Mouse (Mus musculus): ENCODE data around the gene Olfr596. TPM values are rescaled to one million over a fixed set of nuclear protein-coding genes. Genes with fewer than 3 reads are reported as not detected.
"Not testable (repeated sequence)": the region's sequence is repeated elsewhere in the genome, so short reads cannot be mapped to it uniquely, and the experiment has no call there.

The Olfr596 gene
- polyA plus RNA-seq (2015; fragmentation: Nextera tagmentation; extraction: Ambion mirVana): not detected in 2 replicates

DNA sequence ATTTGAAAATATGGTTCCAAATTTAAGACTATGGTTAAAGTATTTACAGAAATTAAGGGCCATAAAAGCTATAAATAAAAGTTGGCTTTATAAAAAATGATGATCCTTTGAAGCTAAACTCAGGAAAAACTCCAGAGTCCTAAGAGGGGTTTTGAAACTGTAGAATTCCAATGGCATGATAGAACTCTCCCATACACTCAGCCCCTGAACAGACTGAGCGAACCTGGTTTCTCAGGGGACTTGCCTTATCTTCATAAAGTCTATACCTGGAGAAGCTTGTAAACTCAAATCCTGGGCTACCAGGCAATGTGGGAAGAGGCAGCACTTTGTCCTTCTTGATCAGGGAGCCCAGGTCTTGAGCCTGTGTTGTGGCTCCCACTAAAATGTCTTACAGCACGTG is at the start of gene Olfr596:
TSS of gene Olfr596 (plus strand) at position 301 of the 400 bp plus-strand sequence.
- H3K27ac ChIP-seq; H3K4me1 ChIP-seq (replicated peaks); ATAC-seq (replicated peaks; ENCODE audit: insufficient number of reproducible peaks, insufficient read depth, low FRiP score, low read depth); H3K9me3 ChIP-seq (replicated peaks); H3K9ac ChIP-seq; H3K36me3 ChIP-seq; H3K27me3 ChIP-seq; H3K4me2 ChIP-seq; H3K4me3 ChIP-seq: not testable (repeated sequence)
- WGBS: 81% methylated on average over 2 of the region's 2 CpGs

DNA sequence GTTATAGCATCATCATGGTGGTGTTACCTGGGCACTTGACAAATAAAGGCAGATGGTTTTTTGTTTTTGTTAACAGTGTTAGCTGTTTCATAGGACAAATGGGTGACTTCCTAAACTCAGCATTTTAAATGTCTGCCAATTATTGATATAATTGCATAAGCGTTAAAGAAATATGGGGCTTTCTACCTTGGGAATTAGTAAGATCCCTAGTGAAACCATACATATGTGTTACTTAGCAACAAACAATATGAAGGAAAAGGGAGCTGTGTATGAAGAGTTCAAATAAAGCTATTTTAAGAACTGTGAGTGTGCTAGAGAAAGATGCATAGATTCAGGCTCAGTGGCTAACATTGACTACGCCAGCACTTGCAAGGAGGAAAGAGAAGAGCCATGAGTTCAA is 10.6 kb downstream of the Olfr596 start, which contains the start of gene Olfr597:
TSS of gene Olfr597 (plus strand) at position 301 of the 400 bp plus-strand sequence.
- H3K9me3 ChIP-seq (replicated peaks); H3K27me3 ChIP-seq; ATAC-seq (replicated peaks; ENCODE audit: insufficient number of reproducible peaks, insufficient read depth, low FRiP score, low read depth); H3K4me3 ChIP-seq; H3K4me2 ChIP-seq; H3K27ac ChIP-seq; H3K9ac ChIP-seq; H3K4me1 ChIP-seq (replicated peaks); H3K36me3 ChIP-seq: not testable (repeated sequence)
- WGBS: 85% methylated on average over 2 of the region's 2 CpGs

DNA sequence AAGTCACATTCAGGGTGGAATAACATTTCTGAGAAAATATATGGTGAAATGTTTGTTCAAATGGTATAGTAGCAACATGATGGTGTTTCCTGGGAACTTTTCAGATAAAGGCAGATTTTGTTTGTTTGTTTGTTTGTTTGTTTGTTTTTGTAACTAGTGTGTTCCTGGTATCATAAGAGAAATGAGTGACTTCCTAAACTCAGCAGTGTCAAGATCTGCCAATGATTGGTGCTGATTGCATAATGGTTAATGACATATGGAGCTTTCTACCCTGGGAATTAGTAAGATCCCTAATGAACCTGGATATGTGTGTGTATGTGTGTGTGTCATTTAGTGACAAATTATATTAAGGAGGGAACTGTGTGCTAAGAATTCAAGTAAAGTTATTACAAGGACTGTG is 17.8 kb downstream of the Olfr596 start, which contains the start of gene Olfr598:
TSS of gene Olfr598 (plus strand) at position 301 of the 400 bp plus-strand sequence.
- no peak within 1 kb of the TSS for H3K4me3 ChIP-seq
- no peaks in the 10 kb centered on the region for H3K27me3 ChIP-seq
- no peak within 1 kb of the TSS for H3K27ac ChIP-seq
- H3K9ac ChIP-seq: no peak within 1 kb of the TSS
- ATAC-seq (replicated peaks; ENCODE audit: insufficient number of reproducible peaks, insufficient read depth, low FRiP score, low read depth): no peak
- no peaks in the 10 kb centered on the region for H3K36me3 ChIP-seq
- H3K4me2 ChIP-seq: no peak within 1 kb of the TSS
- no peaks in the 10 kb centered on the region for H3K9me3 ChIP-seq (replicated peaks)
- H3K4me1 ChIP-seq (replicated peaks): no peaks in the 10 kb centered on the region

DNA sequence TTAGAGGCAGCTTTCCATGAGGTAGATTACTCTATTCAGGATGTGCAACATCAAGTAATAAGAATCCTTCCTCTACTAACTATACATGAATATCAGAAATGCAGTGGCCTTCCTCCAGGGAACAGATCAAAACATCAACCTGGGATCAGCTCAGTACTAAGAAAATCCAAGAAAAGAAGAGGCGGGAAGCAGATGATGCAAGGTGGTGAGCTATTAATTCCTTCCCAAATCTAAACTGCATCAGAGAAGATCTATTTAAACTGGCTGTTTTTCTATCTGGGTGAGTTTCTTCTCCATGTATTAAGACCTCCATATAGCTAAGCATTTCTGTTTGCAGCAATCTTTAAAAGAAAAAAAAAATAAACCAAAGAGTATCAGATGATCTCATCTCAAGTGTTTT is 30.2 kb downstream of the Olfr596 start, which contains the start of gene Olfr599:
TSS of gene Olfr599 (plus strand) at position 301 of the 400 bp plus-strand sequence.
- Histone ChIP-seq H3K27me3 (no peaks in the 10 kb centered on the region), H3K9ac (no peak within 1 kb of the TSS), H3K4me3 (no peak within 1 kb of the TSS), H3K4me2 (no peak within 1 kb of the TSS), H3K9me3 (replicated peaks) (no peaks in the 10 kb centered on the region), H3K36me3 (no peaks in the 10 kb centered on the region), H3K4me1 (replicated peaks) (no peaks in the 10 kb centered on the region), H3K27ac (no peak within 1 kb of the TSS)
- ATAC-seq (replicated peaks; ENCODE audit: insufficient number of reproducible peaks, insufficient read depth, low FRiP score, low read depth): no peak
- 66% methylated on average over 1 of the region's 1 CpGs for WGBS

DNA sequence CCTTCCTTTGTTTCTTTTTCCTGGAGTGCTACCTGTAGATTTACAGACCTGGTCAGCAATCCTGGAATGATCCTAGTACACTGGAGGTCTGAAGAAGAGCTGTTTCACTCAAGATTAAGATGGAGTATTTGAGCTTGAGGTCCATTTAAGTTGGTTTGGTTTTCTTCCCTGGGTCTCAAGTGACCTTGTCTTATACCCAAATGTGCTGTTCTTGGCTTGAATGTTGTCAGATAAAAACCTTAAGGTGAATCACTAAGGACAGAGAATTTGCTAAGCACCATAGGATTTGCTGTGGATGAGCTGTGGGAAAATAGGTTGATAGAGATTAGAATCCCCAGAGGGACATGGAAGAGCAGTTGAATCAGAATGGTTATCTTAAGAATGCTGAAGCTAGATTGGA is 44.1 kb downstream of the Olfr596 start, which contains the start of gene Olfr600:
TSS of gene Olfr600 (minus strand) at position 101 of the 400 bp plus-strand sequence.
- H3K27ac ChIP-seq: no peak within 1 kb of the TSS
- no peaks in the 10 kb centered on the region for H3K27me3 ChIP-seq
- ATAC-seq (replicated peaks; ENCODE audit: insufficient number of reproducible peaks, insufficient read depth, low FRiP score, low read depth): no peak
- no peaks in the 10 kb centered on the region for H3K4me1 ChIP-seq (replicated peaks)
- H3K4me3 ChIP-seq: no peak within 1 kb of the TSS
- H3K9me3 ChIP-seq (replicated peaks): no peaks in the 10 kb centered on the region
- no peak within 1 kb of the TSS for H3K9ac ChIP-seq
- H3K36me3 ChIP-seq: no peaks in the 10 kb centered on the region
- H3K4me2 ChIP-seq: no peak within 1 kb of the TSS

Small RNA genes within 50 kb of the gene (microRNA-seq; reads per million reads assigned to microRNA genes)
- gene Gm23550: not detected
- not detected for gene Gm25171

Other genes starting within 250 kb of the Olfr596 start
- gene Olfr584, start 223.8 kb upstream of the Olfr596 start, polyA plus RNA-seq (2015; fragmentation: Nextera tagmentation; extraction: Ambion mirVana): not detected in 2 replicates
- gene Olfr585, start 207.9 kb upstream of the Olfr596 start, polyA plus RNA-seq (2015; fragmentation: Nextera tagmentation; extraction: Ambion mirVana): not detected in 2 replicates
- not detected in 2 replicates for gene Olfr586, start 180.0 kb upstream of the Olfr596 start, polyA plus RNA-seq (2015; fragmentation: Nextera tagmentation; extraction: Ambion mirVana)
- not detected in 2 replicates for gene Olfr588-ps1, start 164.8 kb upstream of the Olfr596 start, polyA plus RNA-seq (2015; fragmentation: Nextera tagmentation; extraction: Ambion mirVana)
- gene Olfr589, start 149.3 kb upstream of the Olfr596 start, polyA plus RNA-seq (2015; fragmentation: Nextera tagmentation; extraction: Ambion mirVana): not detected in 2 replicates
- not detected in 2 replicates for gene Olfr591, start 127.3 kb upstream of the Olfr596 start, polyA plus RNA-seq (2015; fragmentation: Nextera tagmentation; extraction: Ambion mirVana)
- not detected in 2 replicates for gene Olfr592, start 120.8 kb upstream of the Olfr596 start, polyA plus RNA-seq (2015; fragmentation: Nextera tagmentation; extraction: Ambion mirVana)
- gene Olfr593, start 93.8 kb upstream of the Olfr596 start, polyA plus RNA-seq (2015; fragmentation: Nextera tagmentation; extraction: Ambion mirVana): not detected in 2 replicates
- gene Olfr594, start 88.7 kb upstream of the Olfr596 start, polyA plus RNA-seq (2015; fragmentation: Nextera tagmentation; extraction: Ambion mirVana): not detected in 2 replicates
- gene Usp17ld, start 53.1 kb upstream of the Olfr596 start, polyA plus RNA-seq (2015; fragmentation: Nextera tagmentation; extraction: Ambion mirVana): not detected in 2 replicates
- gene Olfr597, start 10.7 kb downstream of the Olfr596 start, polyA plus RNA-seq (2015; fragmentation: Nextera tagmentation; extraction: Ambion mirVana): not detected in 2 replicates
- gene Olfr598, start 17.9 kb downstream of the Olfr596 start, polyA plus RNA-seq (2015; fragmentation: Nextera tagmentation; extraction: Ambion mirVana): not detected in 2 replicates
- gene Olfr599, start 30.3 kb downstream of the Olfr596 start, polyA plus RNA-seq (2015; fragmentation: Nextera tagmentation; extraction: Ambion mirVana): not detected in 2 replicates
- gene Olfr600, start 44.0 kb downstream of the Olfr596 start, polyA plus RNA-seq (2015; fragmentation: Nextera tagmentation; extraction: Ambion mirVana): not detected in 2 replicates
- not detected in 2 replicates for gene Olfr601, start 57.0 kb downstream of the Olfr596 start, polyA plus RNA-seq (2015; fragmentation: Nextera tagmentation; extraction: Ambion mirVana)
- gene Olfr603, start 80.5 kb downstream of the Olfr596 start, polyA plus RNA-seq (2015; fragmentation: Nextera tagmentation; extraction: Ambion mirVana): not detected in 2 replicates
- gene Usp17lc, start 109.4 kb downstream of the Olfr596 start, polyA plus RNA-seq (2015; fragmentation: Nextera tagmentation; extraction: Ambion mirVana): not detected in 2 replicates
- not detected in 2 replicates for gene Olfr605, start 139.8 kb downstream of the Olfr596 start, polyA plus RNA-seq (2015; fragmentation: Nextera tagmentation; extraction: Ambion mirVana)
- gene Olfr606, start 143.4 kb downstream of the Olfr596 start, polyA plus RNA-seq (2015; fragmentation: Nextera tagmentation; extraction: Ambion mirVana): not detected in 2 replicates
- gene Olfr607, start 158.5 kb downstream of the Olfr596 start, polyA plus RNA-seq (2015; fragmentation: Nextera tagmentation; extraction: Ambion mirVana): 0.31 and 0.47 TPM in 2 replicates
- 0.52 and 0.59 TPM in 2 replicates for gene Olfr608, start 164.2 kb downstream of the Olfr596 start, polyA plus RNA-seq (2015; fragmentation: Nextera tagmentation; extraction: Ambion mirVana)
- 0.04 and 0.19 TPM in 2 replicates for gene Olfr609, start 192.4 kb downstream of the Olfr596 start, polyA plus RNA-seq (2015; fragmentation: Nextera tagmentation; extraction: Ambion mirVana)
- gene Olfr610, start 206.5 kb downstream of the Olfr596 start, polyA plus RNA-seq (2015; fragmentation: Nextera tagmentation; extraction: Ambion mirVana): not detected in 2 replicates
- gene Olfr611, start 215.2 kb downstream of the Olfr596 start, polyA plus RNA-seq (2015; fragmentation: Nextera tagmentation; extraction: Ambion mirVana): not detected in 2 replicates
- gene Olfr612, start 237.1 kb downstream of the Olfr596 start, polyA plus RNA-seq (2015; fragmentation: Nextera tagmentation; extraction: Ambion mirVana): not detected in 2 replicates
- not detected in 2 replicates for gene Olfr613, start 242.4 kb downstream of the Olfr596 start, polyA plus RNA-seq (2015; fragmentation: Nextera tagmentation; extraction: Ambion mirVana)